ENCODE assay signal across 8 mouse cellular contexts in genomic region chr6:125009129-125009180, GRCm38 (mm10). TPM values are rescaled to one million over a fixed set of nuclear protein-coding genes. Genes with fewer than 3 reads are reported as not detected.
DNase-seq lines count a peak whose midpoint lies in the region; ATAC-seq and TF ChIP-seq lines count a peak whose summit lies in the region.

Gene Zfp384 (plus strand): TSS chr6:125009145.

- peak within 1 kb of the TSS; percentile 96 for H3K4me3 ChIP-seq in kidney, adult 2 months (ENCODE audit: insufficient read depth, low read depth, low read length)
- peak within 1 kb of the TSS; percentile 75 for H3K4me3 ChIP-seq in midbrain, embryonic 14.5 days (replicated peaks; ENCODE audit: low read depth, low read length)

- ATAC-seq in midbrain, embryonic 14.5 days (ENCODE audit: low FRiP score, low TSS enrichment) = no peak

- no peak for DNase-seq in kidney, adult 2 months
- no peak for DNase-seq in kidney, adult 11 months
- no peak for DNase-seq in adrenal gland, postnatal 4 days (ENCODE audit: low spot score in 2 of 2)
- DNase-seq in gonadal fat pad, adult 2 months (ENCODE audit: low read depth) = no peak
- DNase-seq in layer of hippocampus, postnatal 14 days (ENCODE audit: low spot score in 2 of 2) = no peak
- DNase-seq in midbrain, embryonic 14.5 days = no peak
- no peak for DNase-seq in urinary bladder, postnatal 25 days (ENCODE audit: low spot score)
- no peak for DNase-seq in thymus, postnatal 0 days (ENCODE audit: low spot score)

- TF ChIP-seq CTCF in kidney, adult 2 months (conservative IDR thresholded peaks at IDR 0.05; ENCODE audit: insufficient read depth, insufficient read length, low read depth, low read length) = no peak

- H3K4me2 ChIP-seq in midbrain, embryonic 14.5 days (ENCODE audit: low read length) = peak within 1 kb of the TSS; percentile 87

- H3K27ac ChIP-seq in kidney, adult 2 months (ENCODE audit: insufficient read depth, low read depth, low read length) = peak within 1 kb of the TSS; percentile 90
- H3K27ac ChIP-seq in midbrain, embryonic 14.5 days (replicated peaks; ENCODE audit: low read depth, low read length) = peak within 1 kb of the TSS; percentile 98

- TF ChIP-seq POLR2A in kidney, adult 2 months (IDR thresholded peaks at IDR 0.05; ENCODE audit: low read depth, low read length) = no peak

- no peaks in the 10 kb centered on the region for H3K27me3 ChIP-seq in kidney, adult 2 months (replicated peaks; ENCODE audit: control insufficient read depth, insufficient read depth, low read length)
- H3K27me3 ChIP-seq in midbrain, embryonic 14.5 days (ENCODE audit: control insufficient read depth, insufficient read depth, low read length) = no peaks in the 10 kb centered on the region

- peaks cover 7% of the 10 kb centered on the region; the same call in 1 of the 2 replicates for H3K4me1 ChIP-seq in kidney, adult 2 months (ENCODE audit: control insufficient read depth, insufficient read depth, low read length)
- peaks cover 27% of the 10 kb centered on the region for H3K4me1 ChIP-seq in midbrain, embryonic 14.5 days (ENCODE audit: control insufficient read depth, insufficient read depth, low read length)

- no peaks in the 10 kb centered on the region; the same call in 1 of the 2 replicates for H3K36me3 ChIP-seq in kidney, adult 2 months (ENCODE audit: control insufficient read depth, insufficient read depth, low read length)
- peaks cover 25% of the 10 kb centered on the region for H3K36me3 ChIP-seq in midbrain, embryonic 14.5 days (ENCODE audit: control insufficient read depth, insufficient read depth, low read length)

- 0% methylated on average over 3 of the region's 3 CpGs for WGBS in kidney, adult 2 months
- WGBS in midbrain, embryonic 14.5 days = 0% methylated on average over 3 of the region's 3 CpGs

- peak within 1 kb of the TSS; percentile 85 for H3K9ac ChIP-seq in midbrain, embryonic 14.5 days (replicated peaks; ENCODE audit: low read length)

- H3K9me3 ChIP-seq in midbrain, embryonic 14.5 days (ENCODE audit: control insufficient read depth, low read length) = no peaks in the 10 kb centered on the region

RNA-seq across cellular contexts. Expression of gene Zfp384, which starts in this region (rescaled TPM):
- 37.8 and 45.7 TPM in 2 replicates for polyA plus RNA-seq in kidney, adult 2 months (2012; rRNA removed)
- total RNA-seq in adrenal gland, postnatal 4 days (2021) = 10 to 100 TPM; 60.6 to 67.6 TPM
- polyA plus RNA-seq in gonadal fat pad, adult 2 months (2012; rRNA removed) = 41.9 and 45.0 TPM in 2 replicates
- 10 to 100 TPM; 41.9 to 49.2 TPM for total RNA-seq in layer of hippocampus, postnatal 14 days (2021)
- 13.7 and 16.2 TPM in 2 replicates for polyA plus RNA-seq in midbrain, embryonic 14.5 days (2014; fragmentation: Nextera tagmentation; extraction: Ambion mirVana)
- polyA plus RNA-seq in thymus, postnatal 0 days (2015; fragmentation: Nextera tagmentation; extraction: Ambion mirVana) = 8.8 and 9.5 TPM in 2 replicates
